ENCODE assay signal across 18 mouse cellular contexts in the genomic region with DNA sequence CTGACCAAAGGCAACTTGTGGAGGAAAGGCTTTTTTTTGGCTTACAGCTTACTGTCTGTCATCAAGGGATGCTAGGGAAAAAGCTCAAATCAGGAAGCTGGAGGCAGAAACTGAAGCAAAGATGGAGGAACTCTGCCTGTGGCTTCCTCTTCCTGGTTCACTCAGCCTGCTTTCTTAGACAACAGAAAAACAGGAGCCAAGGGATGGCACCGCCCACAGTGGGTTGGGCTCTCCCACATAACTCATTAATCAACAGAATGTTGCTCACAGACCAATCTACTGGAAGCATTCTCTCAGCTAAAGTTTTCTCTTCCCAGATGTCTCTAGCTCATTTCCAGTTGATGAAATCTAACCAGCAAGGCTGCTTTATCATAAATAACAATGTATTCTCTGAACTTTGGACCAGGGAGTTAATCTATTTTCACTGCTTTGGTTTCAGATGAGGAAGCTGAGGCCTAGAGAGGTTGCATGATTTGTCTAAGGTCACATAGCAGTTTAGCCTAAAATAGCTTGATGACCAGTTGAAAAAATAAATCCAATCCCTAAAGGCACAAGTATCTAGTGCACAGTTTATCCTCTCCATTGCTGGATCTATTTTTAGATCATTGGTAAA. TPM values are rescaled to one million over a fixed set of nuclear protein-coding genes. Genes with fewer than 3 reads are reported as not detected.
A peak's percentile ranks its signal among the peaks of the same experiment; 100 is the strongest.
DNase-seq lines count a peak whose midpoint lies in the region; ATAC-seq and TF ChIP-seq lines count a peak whose summit lies in the region.
"Had no signal": no experiment of that assay in that cellular context is flagged by ENCODE, and none has a peak within 500 bp of the region (broad histone marks: within the 10 kb centered on the region; RNA-seq: fewer than 3 reads in every experiment).

No protein-coding gene starts in this region.

- H3K27me3 ChIP-seq in kidney, embryonic 14.5 days (ENCODE audit: control insufficient read depth, insufficient read depth, low read length): no peaks in the 10 kb centered on the region
- H3K27me3 ChIP-seq: limb, embryonic 12.5 days; liver, embryonic 15.5 days; neural tube, embryonic 12.5 days had no signal

- ATAC-seq in kidney, embryonic 14.5 days (ENCODE audit: low FRiP score, low TSS enrichment): no peak
- ATAC-seq in CD4-positive, CD25-positive, alpha-beta regulatory T cell, adult 4 months: no peak
- ATAC-seq: hindbrain, postnatal 0 days; midbrain, embryonic 16.5 days had no signal

- no peaks in the 10 kb centered on the region for H3K9me3 ChIP-seq in kidney, embryonic 14.5 days (ENCODE audit: control insufficient read depth, low read length)
- H3K9me3 ChIP-seq: limb, embryonic 12.5 days; liver, embryonic 15.5 days; neural tube, embryonic 12.5 days had no signal

- peak overlapping the region; percentile 62 for H3K27ac ChIP-seq in gastrocnemius, adult 2 months
- H3K27ac ChIP-seq in kidney, embryonic 14.5 days (ENCODE audit: low read depth, low read length): peak overlapping the region; percentile 24; the same call in 1 of the 2 replicates
- H3K27ac ChIP-seq: hindbrain, postnatal 0 days; left cerebral cortex, adult 2 months; limb, embryonic 12.5 days; liver, embryonic 15.5 days; neural tube, embryonic 12.5 days had no signal

- no peak overlapping the region for H3K4me3 ChIP-seq in gastrocnemius, adult 2 months
- no peak overlapping the region for H3K4me3 ChIP-seq in kidney, embryonic 14.5 days (ENCODE audit: low read length)
- H3K4me3 ChIP-seq: left cerebral cortex, adult 2 months; limb, embryonic 12.5 days; liver, embryonic 15.5 days; neural tube, embryonic 12.5 days had no signal

- H3K4me1 ChIP-seq in kidney, embryonic 14.5 days (ENCODE audit: control insufficient read depth, insufficient read depth, low read length): no peaks in the 10 kb centered on the region
- H3K4me1 ChIP-seq: liver, embryonic 15.5 days; neural tube, embryonic 12.5 days had no signal

- 70% methylated on average over 1 of the region's 1 CpGs for WGBS in kidney, embryonic 14.5 days

- H3K9ac ChIP-seq in kidney, embryonic 14.5 days (ENCODE audit: low read depth, low read length): no peak overlapping the region
- H3K9ac ChIP-seq: limb, embryonic 12.5 days; liver, embryonic 15.5 days; neural tube, embryonic 12.5 days had no signal

- DNase-seq in gastrocnemius, adult 2 months: no peak
- no peak for DNase-seq in gastrocnemius, postnatal 10 days
- peak; percentile 78 for DNase-seq in NIH3T3 (ENCODE audit: low read depth)
- DNase-seq in skeletal muscle tissue, adult 2 months (ENCODE audit: low read depth, low spot score): peak; percentile 14
- DNase-seq in testis, postnatal 10 days (ENCODE audit: low spot score): no peak
- DNase-seq: B cell, adult 2 months; cerebellum, adult 11 months; gastrocnemius, postnatal 36 days; right cerebral cortex, postnatal 4 days had no signal

- no peak overlapping the region for H3K4me2 ChIP-seq in kidney, embryonic 14.5 days (replicated peaks; ENCODE audit: low read depth, low read length)
- H3K4me2 ChIP-seq: heart, embryonic 11.5 days; limb, embryonic 12.5 days; liver, embryonic 15.5 days; neural tube, embryonic 12.5 days had no signal

- H3K36me3 ChIP-seq in kidney, embryonic 14.5 days (ENCODE audit: control insufficient read depth, insufficient read depth, low read length): peaks cover 7% of the 10 kb centered on the region; the same call in 1 of the 2 replicates
- H3K36me3 ChIP-seq: liver, embryonic 15.5 days; neural tube, embryonic 12.5 days had no signal

- intact Hi-C loops in gastrocnemius, adult 2 months (cut with DNase I): no loop called here

- no peak for TF ChIP-seq CTCF in gastrocnemius, adult 2 months (IDR thresholded peaks at IDR 0.05)

RNA-seq across cellular contexts. Expression of a gene that starts 43.6 kb away (rescaled TPM):
- under 1 TPM in 1 of 2 experiments, not detected in 1; 0.31 TPM for total RNA-seq in gastrocnemius, adult 2 months (2021)
- total RNA-seq in gastrocnemius, postnatal 10 days (2021): 1 to 10 TPM in 1 of 2 experiments, under 1 TPM in 1; 0.89 to 1.1 TPM
- polyA plus RNA-seq in kidney, embryonic 14.5 days (2014; fragmentation: Nextera tagmentation; extraction: Ambion mirVana): 1.7 and 2.3 TPM in 2 replicates
- polyA plus RNA-seq in CD4-positive, CD25-positive, alpha-beta regulatory T cell, adult 4 months (2017; shearing (Covaris generic)): under 1 TPM in 1 of 2 experiments, not detected in 1; 0.38 TPM

Comparison
In these comparisons a context has a peak if more than half of its experiments do, and no peak if none do; other contexts are left out.
1. DNase-seq: peak in NIH3T3 (single experiment) and skeletal muscle tissue, adult 2 months (single experiment); none in gastrocnemius, adult 2 months (single experiment), gastrocnemius, postnatal 10 days (single experiment) and testis, postnatal 10 days (single experiment).